Mouse (Mus musculus): ENCODE measurements at regions not wholly inside any gene's neighbourhood (a gene's known extent, or its start where the extent isn't known, plus 50 kb on each side); places are given as distances from the start of the nearest gene placed in this dataset.
"Not testable (repeated sequence)": the region's sequence is repeated elsewhere in the genome, so short reads cannot be mapped to it uniquely, and the experiment has no call there.

GRCm38 (mm10) chr16:77835767-77836166 lies 233.9 kb upstream of the Gm11146 start:
- no peak for DNase-seq

DNA sequence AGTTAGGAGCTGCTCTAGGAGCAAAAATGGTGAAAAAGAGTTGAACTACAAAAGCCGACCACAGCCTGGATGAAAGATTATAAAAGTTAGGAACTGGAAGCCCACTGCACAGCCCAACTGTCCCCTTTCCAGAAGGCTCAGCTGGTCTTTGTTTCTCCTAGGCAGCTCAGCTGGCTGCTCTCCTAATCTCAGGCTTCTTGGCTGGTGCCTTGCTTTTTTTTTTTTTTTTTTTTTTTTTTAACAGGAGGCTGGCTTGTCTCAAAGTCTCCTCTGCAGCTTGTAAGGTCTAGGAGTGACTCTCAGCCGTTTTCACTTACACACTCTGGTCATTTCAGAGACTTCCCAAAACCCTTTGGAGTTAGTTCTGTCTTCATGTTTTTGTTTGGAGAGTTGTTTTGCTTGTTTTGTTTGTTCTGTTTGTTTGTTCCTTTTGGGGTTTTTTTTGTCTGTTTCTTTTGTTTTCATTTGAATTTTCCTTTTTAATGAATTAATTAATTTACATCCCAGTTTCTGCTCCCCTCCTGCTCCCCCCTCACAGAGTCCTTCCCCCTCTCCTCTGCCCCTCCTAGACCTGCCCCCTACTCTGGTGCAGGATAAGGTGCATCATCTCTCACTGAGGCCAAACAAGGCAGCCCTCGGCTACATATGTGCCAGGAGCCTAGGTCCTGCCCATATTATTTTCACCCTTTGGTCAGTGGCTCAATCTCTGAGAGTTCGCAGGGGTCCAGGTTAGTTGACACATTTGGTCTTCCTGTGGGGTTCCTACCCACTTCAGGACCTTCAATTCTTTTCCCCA lies 225.6 kb upstream of the Gm11146 start:
- peak; percentile 13 to 27 for DNase-seq

DNA sequence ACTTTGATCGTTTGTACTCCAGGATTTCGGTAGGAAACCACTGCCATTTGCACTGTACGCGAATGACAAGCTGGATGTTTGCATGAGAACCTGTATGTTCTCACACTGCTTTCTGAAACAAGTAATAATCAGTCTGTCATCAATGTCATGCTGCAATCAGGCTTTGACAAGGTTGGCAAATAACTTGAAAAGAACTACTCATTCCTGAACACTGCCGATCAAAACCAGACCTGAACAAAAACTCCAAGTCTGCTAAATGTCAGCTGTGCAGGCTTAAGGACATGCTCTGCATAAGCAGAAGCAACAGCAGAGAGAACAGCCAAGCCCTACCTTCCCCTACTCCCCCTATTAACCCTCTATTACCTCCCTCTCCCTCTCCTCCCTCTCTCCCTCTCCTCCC lies 197.8 kb upstream of the Gm11146 start:
- DNase-seq, result no peak

- DNase-seq, result no peak
These were observed 195.0 kb upstream of the Gm11146 start for GRCm38 (mm10) chr16:77796926-77797325.

DNA sequence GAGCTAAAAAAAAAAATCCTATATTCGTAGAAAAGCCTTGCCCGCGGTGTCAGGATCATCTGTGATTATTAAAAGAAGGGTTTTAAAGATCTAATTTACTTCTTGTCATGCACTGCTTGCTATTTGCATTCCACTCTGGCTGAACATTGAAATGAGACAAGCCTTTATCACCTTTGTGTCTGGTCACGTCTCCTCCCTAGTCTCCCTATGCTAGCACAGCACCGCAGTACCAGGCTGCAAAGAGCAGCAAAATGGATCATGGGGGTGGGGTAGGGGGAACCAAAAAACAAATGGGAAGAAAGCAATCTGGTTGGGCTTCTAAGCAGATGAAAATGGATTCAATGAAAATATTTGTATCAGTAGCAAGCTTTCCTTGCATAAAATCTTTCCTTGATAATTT lies 187.8 kb upstream of the Gm11146 start:
- no peak for DNase-seq

GRCm38 (mm10) chr16:77789206-77789605 lies 187.3 kb upstream of the Gm11146 start:
- no peak for DNase-seq

GRCm38 (mm10) chr16:77788781-77789150 lies 186.9 kb upstream of the Gm11146 start:
- DNase-seq, result no peak

DNA sequence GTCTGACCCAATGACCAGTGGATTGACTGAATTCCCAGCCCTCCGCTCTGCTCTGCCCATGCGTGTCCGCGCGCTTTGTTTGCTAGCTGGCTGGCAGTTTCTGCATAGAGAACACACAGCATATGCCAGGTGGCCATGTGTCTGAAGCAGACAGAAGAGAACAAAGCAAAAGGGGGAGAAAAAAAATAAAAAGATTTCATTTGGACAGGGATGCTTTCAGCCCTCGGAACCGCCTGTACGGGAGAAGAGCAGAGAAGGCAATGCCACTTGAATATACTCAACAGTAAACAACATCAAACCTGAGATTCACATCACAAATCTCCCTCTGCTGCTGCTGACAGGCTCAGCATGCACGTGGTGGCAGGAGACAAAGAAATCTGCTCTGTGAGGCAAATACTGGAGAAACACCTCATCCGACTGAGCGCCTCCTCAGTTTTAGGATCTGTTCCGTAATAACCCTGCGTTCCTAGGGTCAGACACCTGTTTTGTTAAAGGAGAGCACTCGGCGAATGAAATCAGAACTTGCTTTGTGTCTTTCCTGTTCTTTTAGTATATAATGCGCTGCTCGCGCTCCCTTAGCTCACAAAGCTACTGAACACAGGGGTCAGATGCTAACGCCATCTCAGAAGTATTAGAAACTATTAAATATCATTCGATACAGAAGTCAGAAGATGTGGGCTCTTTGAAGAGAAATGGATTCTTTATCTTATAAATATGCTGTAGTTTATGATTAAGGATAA lies 186.3 kb upstream of the Gm11146 start:
- no peak for DNase-seq

DNA sequence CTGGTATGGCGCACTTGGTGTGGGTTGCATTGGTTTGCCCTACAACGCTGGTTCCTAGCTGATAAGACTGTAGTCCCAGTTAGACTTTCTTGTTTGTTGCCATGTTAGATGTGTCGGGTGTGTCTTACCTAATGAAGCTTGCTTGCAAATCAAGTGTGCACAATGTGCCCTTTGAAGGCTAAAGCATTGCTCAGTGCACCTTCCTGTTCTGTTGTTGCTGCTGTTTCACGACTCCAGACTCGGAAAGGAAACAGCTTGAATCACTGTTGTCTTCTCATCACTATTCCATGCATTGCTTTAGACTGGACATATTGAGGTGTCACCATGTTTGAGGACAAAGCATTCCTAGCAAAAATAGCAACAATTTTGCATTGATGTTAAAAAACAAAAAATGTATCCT lies 185.1 kb upstream of the Gm11146 start:
- no peak for DNase-seq

- no peak for DNase-seq
These were observed 177.1 kb upstream of the Gm11146 start for GRCm38 (mm10) chr16:77779019-77779418.

GRCm38 (mm10) chr16:77772075-77772474 lies 170.2 kb upstream of the Gm11146 start:
- DNase-seq, result no peak

DNA sequence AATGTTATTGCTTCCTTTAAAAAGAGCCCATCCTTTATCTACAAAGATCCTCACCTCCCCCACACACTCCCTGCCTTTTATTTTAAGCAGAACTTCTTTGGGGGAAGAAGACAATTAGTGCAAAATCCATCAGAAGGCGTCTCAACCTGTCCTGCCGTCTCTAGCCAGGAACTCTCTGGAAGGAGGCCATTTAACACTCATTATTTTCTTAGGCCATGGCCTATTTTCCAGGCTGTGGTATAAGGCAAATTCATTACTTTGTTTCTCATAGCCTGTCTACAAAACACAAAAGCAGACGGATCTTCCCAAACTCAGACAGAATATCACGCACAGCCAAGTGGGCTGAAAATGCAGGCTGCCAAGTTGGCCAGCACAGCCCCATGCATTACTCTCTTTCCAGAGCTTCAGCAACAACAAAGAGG lies 159.0 kb upstream of the Gm11146 start:
- no peak for DNase-seq

- no peak for DNase-seq
These were observed 158.6 kb upstream of the Gm11146 start for GRCm38 (mm10) chr16:77760479-77760878.

- DNase-seq, result no peak
These were observed 158.1 kb upstream of the Gm11146 start for GRCm38 (mm10) chr16:77759997-77760396.

DNA sequence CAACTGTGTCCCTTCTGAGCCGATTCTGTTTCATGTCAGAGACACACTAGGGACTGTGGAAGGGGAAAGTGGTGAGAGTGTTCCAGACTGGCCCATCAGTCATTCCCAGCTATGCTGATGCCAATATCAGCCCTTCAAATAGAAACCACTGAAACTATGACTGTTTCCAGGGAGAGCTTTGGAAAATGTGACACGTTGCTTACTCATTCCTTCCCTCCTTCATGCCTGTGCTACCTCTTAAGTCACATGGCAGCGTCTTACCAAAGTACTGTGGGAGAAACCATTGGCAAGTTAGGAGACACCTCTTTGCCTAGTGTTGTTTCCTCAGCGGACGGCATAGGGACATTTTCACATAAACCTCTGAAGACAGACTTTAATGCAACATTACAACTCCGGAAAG lies 153.0 kb upstream of the Gm11146 start:
- DNase-seq, result no peak

DNA sequence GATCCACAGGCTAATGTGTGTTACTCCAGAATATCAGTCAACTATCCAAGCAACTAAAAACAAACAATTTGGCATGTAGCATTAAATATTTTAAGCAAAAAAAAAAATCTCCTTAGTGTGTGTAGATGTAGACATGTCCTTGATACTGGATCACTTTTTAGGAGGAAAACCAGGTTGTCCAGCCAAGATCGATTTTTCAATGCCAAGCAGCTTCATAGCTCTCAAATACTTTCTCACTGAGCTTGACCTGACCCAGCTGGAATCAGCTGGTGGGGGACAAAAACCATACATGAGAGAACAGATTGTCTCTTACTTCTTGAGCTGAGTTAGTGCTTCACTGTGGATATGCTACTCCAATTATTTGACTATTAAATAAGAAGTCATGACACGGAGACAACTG lies 147.6 kb upstream of the Gm11146 start:
- peak; percentile 31 to 54 for DNase-seq

- no peak for DNase-seq
These were observed 141.9 kb upstream of the Gm11146 start for GRCm38 (mm10) chr16:77743838-77744237.

- no peak for DNase-seq
These were observed 136.9 kb upstream of the Gm11146 start for GRCm38 (mm10) chr16:77738821-77739220.

DNA sequence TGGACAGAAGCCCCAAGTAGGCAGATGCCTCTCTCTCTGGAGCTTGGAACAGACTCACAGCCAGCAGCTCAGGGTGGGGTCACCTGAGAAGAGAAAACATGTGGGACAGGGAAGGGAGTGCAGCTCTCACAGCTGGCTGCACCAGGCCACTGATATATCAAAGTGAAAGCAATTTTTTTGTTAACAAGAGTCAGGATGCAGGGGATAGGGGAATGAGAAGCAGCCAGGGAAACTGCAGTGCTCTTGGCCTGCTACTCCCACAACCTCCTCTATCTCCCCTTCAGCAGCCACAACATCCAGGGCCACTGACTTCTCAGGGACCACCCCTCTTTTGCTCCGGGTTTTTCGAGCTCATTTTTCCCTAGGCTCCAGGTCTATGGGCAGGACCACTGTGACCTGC lies 117.5 kb upstream of the Gm11146 start:
- no peak for DNase-seq

- not testable (repeated sequence) for DNase-seq
These were observed 115.9 kb upstream of the Gm11146 start for GRCm38 (mm10) chr16:77717766-77718165.

- DNase-seq, result peak; percentile 13 to 42
These were observed 102.8 kb upstream of the Gm11146 start for GRCm38 (mm10) chr16:77704726-77705125.

GRCm38 (mm10) chr16:77695443-77695842 lies 93.5 kb upstream of the Gm11146 start:
- no peak for DNase-seq

DNA sequence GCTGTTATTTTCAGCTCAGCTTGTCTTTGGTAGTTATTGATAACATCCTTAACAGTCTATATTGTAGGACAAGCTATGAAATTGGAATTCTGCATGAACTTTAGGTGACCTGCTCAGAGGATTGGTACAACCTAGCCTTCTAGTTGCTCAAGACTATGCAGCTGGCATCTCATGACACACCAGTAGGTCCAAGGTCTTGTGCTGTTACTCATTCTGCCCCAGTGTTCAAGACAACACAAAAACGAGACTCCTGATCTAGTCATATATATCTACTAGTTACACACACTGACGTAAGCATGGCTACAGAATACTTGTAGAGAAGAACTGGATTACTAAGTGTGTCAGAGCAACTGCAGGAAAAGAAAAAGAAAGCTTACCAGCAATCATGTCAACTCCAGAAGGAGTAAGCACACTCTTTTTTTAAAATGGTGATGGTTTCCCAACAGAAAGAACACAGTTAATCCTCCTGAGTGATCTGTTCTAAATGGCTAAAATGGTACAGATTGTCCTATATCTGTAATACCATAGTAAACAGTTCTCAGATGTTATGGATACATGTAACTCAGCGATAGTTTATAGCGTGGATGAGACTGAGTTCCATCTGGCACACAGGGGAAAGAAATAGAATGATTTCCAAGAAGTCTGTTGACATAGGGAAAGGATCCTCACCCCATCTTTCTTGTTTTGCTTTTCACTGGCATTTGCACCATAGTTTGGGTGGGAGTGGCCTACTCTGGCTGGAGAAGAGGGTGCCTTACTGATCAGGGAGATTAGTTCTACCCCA lies 85.4 kb upstream of the Gm11146 start:
- DNase-seq, result no peak

All from lung, adult 18-20 months (tissue).